Mouse (Mus musculus) adrenal gland, postnatal 10 days (tissue): ENCODE measurements around the gene Lmna. TPM values are rescaled to one million over a fixed set of nuclear protein-coding genes. Genes with fewer than 3 reads are reported as not detected.

Experiments
- DNase-seq: peaks from one replicate; pipeline ENCODE4 v3.0.0; 2021; ENCODE audit warnings: mixed read lengths
- total RNA-seq, 2 experiments: library from RNA; stranded (reverse); gene quantifications; 2 replicates each; pipeline ENCODE4 v1.2.3; 2021

Gene Lmna
- total RNA-seq, 2 experiments from 2014 or later = 102 to 104 TPM

DNA sequence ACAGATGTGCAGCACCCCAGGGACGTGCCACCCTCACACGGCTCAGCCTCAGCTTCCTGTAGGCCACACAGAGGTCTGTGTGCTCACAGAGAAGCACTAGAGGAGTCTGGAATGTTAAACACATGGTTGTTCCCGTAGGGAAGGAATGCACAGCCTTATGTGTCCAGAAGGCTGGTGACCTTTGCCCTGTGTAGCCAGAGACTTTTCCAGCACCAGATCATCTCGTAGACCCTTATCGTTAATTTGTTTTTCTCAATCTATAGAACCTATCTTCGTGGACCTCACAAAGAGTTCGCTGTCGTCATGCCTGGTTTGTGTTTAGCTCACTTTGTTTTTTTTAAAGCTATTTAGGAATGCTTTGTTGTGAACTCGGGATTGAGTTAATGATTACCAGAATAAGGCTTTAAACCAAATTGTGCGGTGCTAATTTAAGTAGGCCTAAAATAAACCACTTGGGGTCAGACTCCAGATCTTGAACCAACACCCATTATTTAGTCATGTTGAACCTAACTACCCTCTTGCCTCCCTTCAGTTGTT is 38.7 kb downstream of the Lmna start:
- DNase-seq = no peak

DNA sequence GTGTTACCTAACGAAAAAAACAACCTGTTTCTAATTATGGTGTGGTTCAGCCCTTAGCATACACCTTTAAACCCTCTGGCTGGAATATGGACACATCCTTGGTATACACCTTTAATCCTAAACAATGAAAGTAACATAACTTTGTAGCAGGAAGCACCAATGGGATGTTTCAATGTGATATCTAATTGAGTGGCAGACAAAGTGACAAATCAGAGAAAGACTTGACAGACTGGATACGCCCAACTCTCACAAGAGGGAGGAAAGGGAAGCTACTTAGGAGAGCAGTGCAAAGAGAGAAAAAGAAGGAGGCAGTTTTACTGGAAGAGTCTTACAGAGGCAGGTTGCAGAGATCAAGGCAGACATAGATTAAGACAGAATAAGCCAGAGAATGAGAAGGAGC is 40.3 kb downstream of the Lmna start:
- no peak for DNase-seq

DNA sequence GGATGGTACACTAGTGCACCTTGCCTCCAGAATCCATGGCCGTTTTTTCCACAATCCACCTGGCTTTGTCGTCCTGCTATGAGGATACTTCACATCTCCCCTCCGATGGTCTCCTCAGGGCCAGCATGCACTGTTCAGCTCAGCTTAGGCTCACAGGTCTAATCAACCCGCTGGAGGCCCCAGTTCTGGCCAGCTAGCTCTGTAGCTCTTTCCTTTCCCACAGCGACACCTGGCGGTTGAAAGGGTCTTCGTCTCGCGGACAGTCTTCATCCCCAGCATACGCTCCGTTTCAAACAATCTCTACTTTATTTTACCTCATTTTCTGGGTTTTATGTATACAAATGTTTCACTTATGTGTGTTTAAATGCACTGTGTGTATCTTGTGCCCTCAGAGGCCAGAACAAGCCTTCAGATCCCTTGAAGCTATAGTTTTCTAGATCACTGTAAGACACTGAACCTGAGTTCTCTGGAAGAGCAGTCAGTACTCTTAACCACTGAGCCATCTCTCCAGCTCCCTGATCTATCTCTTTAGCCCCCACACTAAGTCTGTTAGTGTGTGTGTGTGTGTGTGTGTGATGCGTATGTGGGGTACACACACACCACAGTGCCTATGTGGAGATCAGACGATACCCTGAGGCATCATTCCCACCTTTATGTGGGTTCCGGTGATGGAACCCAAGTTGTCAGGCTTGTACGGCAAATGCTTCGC is 42.5 kb downstream of the Lmna start:
- DNase-seq = peak; percentile 95

DNA sequence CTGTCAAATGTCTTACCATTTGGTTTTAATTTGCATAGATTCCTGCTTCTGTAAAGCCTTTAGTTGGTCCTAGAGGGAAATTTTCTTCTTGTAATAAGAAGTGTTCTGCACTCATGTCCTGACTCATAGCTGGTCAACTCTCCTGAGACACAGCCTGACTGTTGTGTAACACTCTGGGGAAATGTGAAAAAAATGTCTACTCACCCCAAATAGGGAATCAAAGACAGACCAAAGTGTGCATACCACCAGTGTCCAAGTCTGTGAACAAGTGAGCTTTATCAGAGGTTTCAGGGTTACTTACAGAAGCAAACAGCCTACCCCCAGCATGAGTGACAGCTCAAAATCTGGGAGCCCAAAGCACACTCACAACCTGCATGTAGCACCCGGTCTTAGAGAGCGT is 44.6 kb downstream of the Lmna start:
- no peak for DNase-seq

DNA sequence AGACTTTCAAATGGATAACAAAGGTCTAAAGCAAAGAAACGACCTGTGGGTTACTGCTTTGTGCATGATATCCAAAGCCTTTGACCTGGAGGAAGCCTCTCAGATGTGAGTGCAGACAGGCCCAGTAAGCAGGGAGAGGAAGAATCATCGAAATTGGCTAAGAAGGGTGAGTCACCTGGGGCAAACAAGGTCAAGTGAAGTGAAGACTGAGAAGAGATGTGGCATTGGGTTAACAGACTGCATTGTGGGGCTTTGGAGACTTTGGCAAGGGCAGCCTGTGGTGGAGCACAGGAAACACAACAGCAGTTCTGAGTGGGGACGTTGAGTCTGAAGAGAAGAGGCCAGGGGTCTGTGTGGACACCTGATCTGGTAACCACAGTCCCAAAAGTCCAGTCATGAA is 45.3 kb downstream of the Lmna start:
- no peak for DNase-seq

DNA sequence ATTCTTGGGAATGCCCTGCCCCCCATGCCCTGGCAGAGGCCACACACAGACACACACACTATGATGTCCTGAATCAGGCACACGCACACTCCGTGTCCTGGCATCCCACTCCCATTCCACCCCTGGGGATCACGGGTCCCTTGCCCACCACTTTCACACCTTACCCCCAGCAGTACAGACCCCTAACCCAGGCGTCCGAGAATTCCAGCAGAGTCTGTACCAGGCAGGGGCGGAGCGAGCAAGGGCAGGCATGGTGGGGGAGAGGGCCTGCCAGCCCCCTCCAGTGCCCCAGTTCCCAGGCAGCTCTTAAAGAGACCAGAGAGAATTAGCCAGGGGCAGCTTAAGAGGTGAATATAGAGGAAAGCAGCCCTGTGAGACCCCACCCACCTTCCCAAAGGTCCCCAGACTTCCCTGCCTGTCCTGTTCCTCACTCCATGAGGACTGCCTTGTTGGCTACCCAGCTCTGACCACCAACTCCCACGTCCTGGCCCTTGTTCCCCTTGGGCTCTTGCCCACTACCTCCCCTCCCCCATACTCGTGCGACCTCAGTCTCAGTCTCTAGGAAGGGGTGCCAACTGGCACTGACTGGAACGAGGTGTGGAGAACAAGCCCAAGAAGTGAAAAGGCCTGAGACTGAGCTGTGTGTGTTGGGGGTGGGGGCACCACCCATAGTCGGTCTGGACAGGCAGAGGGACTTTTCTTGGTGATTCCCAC is 48.6 kb downstream of the Lmna start, which contains the start of gene Sema4a:
Gene Sema4a, minus strand, starts transcription at position 200 of the 714 bp plus-strand sequence.
- DNase-seq = no peak

DNA sequence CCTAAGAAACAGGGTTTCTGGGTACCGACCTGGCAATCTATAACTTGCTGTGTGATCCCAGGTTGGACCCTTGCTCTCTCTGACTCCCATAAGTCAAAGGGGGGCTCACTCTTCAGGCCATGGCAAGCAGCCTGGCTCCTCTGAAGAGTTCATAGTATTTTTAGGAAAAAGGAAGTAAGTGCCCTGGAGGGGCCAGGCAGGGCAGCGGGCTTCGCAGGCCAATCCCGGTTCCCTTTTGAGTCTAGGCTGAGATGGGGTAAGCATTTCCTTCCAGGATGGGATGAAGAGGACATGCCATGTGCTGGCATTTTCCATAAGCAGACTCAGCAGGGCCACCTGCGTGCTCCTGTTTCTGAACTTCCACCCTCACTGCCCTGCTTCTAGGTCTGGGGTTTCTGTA is 49.7 kb downstream of the Lmna start:
- no peak for DNase-seq

DNA sequence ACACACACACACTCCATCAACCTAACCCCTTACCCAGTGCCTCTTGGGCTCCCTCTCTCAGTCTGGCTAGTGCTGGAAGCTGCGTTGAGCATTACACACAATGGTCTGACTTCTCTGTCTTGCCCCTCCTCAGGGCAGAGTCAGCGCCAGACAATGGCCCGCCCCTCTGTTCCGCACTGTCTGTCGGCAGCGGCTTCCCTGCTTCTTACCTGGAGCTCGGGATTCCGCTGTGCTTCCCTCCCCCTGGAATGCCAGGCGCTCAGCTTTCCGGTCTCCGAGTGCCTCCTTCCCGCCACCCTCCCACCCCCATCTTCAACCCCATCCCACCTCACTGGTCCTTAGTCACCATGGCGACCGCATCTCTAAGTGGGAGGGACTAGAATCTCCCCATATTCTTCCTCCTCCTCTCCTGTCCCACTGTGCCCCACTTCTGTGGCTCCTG is 51.0 kb downstream of the Lmna start:
- no peak for DNase-seq

DNA sequence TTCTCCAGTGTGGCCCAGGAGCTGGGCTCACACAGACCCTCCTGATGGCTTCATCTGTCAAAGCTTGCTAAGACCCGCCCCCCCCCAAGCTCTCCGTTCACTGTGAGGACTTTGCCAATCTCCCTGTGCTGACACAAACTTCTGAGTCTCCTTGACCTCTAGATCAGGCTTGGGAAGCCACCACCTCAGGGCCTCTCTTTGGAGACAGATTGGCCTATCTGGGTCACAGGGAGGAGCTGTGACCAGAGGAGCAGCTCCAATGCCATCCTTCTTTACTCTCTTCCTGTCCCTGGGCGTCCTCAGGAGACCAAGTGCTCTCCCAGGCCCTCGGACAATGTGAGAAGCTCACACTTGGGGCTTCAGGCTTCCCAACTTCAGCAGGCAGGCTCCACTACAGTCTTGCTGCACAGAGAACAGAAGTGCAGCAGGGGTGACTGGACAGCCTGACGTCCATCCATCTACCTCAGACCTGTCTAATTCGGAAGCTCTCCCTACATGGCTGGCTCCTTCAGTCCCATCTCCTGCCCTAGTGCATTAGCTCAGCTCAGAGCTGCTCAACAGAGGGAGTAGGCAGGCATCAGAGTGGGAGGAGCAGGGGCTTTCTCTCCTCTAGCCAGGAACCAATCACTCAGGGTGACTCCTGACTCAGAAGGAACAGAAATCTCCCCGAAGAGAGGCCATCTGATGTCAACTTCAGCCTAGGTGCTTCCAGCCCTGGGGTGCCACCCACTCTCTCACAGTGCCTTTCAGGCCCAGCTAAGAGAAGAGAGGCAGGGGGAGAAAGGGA is 52.8 kb downstream of the Lmna start:
- DNase-seq = no peak

DNA sequence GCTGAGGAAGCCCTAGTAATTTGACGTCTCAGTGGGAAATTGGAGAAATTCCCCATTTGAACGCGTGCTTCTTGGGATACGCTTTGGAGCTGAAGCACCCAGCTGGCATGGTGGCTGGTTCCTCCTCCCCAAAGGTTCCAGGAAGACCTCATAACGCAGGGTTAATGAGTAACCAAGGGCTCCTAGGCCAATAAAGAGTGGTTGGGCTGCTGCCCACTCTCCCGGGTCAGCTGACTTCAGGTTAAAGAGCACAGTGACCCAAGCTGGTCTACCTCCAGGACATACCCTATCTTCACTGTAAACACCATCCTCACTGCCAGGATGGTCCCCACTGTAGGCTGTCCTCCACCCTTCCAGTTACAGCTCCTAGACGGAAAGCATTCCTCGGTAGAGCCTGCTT is 53.4 kb downstream of the Lmna start:
- DNase-seq = no peak

DNA sequence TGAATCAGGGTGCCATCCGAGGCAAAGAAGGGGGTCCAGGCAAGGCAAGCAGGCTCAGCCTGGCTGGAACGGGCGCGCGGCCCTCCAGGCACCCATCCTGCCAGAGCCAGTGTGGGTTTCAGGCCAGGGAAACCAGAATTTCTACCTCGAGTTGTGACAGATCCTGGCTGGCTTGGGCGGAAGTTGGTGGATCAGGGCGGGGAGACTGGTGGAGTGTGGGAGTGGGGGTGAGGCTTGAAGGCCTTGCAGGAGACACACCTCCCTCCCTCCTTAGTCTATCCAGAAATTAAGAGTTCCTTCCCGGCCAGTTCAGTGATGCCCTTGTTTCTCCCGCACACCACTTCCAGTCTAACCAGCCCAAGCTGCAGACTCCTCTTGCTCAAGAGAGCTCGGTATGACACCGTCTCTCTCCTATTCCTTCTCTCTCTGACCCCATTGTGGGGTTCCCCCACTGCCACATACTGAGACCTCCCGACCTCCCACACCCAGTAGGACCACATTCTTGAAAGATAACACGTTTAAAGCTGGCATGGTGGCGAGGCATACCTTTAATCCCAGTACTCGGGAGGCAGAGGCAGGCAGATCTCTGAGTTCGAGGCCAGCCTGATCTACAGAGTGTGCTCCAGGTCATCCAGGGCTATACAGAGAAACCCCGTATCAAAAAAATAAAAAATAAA is 54.0 kb downstream of the Lmna start:
- no peak for DNase-seq

DNA sequence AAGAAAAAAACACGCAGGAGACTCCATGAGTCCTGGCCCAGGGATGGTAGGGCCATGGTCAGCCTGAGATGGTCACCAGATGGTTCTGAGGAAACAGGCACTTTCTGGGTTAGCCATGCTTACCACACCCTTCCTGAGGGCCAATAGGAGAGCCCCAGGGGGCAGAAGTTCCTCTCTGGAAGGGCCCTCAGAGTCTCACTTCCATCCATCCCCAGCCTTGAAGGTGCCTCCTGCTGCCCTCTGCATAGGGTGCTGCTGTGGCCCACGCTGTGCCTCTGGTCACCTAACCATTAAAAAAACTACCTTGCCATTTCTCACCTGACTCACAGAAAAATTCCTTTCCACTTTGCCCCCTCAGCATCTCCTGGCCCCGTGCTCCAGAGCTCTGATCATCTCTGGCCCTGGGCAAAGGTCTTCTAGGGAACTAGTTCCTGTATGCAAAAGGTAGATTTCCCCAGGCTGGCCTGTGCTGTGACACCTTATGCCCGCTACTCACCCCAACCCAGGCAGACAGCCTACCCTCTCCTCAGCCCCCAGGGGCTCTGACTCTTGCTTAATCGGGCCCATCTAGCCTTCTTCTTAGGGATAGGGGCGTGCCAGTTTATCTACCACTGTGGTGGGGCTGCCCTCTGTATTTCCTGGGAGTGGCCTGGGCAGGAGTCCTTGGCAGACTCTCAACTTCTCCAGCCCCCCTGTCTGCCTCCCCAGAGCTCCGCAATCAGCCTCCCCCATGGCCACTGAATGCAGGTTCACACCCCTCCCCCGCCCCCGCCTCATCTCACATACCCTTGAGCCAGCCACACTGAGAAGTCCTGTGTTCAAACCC is 54.8 kb downstream of the Lmna start:
- no peak for DNase-seq

DNA sequence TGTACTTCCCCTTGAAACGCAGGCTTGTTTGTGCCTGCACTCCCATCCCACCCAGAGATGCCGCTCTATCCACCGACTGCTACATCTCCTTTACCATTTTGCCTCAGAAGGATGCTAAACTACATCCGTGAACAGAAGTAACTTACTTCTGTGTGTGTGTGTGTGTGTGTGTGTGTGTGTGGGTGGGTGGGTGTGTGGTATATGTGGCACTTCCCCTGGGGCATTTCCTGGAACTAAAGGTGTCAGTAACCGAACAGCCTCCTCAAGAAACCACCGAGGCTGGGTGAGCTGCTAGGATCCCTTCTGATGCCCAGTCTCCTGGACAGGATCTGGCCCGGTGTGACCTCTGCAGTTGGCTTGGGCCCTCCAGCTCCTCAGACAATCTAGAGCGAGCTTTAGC is 55.8 kb downstream of the Lmna start:
- no peak for DNase-seq

DNA sequence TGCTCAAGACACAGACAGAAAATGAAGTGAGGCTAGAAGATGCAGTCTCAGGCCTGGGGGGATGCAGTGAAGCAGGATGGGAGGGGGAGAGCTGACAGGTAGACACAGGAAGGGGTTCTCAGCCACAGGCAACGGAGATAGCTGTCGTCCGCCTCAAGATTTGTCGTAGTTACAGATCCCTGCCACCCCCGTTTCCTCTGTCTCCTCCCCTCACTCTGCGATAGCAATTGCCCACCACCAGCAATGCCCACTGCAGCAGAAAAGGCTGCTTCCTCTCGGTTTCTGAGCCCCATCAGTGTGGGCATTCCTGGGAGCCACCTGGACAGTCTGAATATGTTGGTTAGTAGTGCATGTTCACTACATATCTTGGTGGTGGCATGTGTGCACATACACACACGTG is 56.4 kb downstream of the Lmna start:
- DNase-seq = no peak

DNA sequence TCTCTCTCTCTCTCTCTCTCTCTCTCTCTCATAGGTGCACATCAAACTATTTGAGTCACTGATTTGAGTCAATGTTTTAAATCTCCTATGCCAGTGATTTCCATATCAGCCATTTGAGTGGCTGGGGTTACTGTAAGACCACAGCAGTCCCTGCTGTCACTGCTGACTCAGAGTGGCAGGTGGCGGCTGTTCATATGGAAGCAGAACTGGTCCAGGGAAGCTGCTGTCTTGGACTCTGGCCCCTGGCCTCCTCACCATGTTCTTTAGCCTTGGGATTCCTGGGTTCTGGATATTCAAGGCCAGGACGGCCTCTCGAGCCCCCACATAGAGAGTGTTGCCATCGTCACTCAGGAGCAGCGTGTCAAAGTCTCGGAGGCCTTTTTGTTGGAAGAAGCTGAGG is 57.0 kb downstream of the Lmna start:
- DNase-seq = no peak

DNA sequence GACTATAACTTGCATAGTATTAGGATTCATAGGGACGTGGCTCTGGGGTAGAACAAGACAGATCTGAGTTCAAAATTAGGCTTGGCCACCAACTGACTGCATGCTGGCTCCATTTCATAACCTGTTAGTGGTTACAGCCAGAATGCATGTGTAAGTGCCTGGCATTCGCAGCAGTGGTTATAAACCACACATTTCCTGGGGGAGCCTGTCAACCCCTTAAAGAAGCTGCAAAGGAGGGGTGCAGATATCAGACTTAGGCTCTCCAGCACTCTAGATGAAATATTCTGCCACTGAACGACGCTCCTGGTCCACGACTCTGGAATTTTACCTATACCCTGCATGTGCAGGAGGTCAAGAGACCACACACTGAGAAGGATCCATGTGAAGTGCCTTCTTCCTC is 57.5 kb downstream of the Lmna start:
- DNase-seq = no peak

DNA sequence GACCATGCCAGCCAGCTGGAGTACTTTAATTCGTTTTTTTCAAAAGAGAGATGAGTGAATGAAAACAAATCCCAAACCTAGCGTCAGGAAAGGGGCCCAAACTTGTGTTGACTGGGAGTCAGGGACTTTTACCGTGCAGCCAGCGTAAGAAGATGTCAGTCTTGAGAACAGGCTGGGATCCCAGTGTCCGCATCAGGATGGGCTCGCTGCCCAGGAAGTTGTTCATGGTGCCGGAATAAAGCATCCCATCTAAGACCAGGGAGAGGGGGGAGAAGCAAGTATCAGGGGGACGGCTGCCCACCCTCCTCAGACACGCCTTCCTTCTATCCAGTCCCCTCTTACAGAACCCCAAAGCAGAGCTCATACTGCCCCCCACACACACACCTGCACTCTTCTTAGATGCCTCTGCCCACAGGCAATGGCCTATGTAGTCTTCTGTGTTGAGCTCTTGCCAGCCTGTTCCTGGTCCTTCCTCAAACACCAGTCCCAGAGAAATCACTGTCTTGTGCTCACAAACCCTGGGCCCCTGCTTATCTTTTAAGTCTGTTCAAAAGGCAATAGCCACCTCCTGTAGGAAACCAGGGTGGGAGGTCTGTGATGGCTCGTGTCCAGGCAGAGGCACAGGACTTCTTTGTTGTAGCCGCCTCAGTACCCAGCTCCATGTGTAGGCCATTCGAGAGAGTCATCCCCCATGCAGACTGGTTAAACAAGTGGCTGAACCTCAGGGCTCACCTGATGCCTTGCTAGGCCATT is 59.2 kb downstream of the Lmna start:
- no peak for DNase-seq

DNA sequence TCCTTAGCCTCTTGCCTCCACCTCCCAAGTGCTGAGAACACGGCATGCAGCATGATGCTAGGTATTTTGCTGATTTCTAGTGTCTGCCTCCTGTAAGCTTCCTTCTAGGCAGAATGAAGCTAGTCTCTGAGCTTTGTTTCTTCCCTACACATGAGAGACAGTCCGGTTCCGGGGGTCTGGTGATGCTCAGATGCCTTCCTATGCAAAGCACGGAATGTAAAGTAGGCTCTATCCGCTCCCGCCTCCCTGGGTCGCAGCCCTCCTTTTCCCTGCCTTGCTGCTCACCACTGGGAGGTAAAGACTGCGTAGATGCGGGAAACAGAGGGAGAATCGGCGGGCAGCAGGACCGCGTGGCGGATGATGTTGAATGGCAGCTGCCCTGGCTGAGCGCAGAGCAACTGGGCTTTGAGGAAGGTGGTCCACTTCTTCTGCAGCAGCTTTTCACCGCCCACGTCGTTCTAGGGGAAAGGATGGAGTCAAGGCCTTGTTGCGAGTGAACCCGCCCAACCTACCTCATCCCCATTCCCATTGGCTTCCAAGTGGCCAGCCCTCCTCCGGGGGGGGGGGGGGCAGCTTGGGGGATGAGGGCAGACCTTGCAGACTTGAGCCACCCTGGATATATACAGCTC is 60.2 kb downstream of the Lmna start:
- DNase-seq = peak; percentile 65

DNA sequence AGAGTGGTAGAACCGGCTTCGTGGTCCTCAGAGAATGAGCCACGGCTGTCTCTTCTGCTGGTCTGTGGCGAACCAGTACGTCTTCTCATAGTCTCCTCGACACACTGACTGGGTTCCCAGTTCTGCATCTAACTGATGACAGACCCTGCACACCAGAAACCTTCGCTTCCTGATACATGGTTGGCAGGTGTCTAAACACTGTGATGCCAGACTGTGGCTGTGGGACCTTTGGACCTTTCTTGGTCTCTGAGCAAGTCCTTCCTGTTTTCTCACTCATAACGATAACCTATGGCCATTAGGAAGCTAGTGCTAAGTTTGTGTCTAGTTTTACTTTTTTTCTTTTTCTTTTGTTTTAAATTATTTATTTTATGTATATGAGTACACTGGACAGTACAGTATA is 61.3 kb downstream of the Lmna start:
- DNase-seq = no peak

DNA sequence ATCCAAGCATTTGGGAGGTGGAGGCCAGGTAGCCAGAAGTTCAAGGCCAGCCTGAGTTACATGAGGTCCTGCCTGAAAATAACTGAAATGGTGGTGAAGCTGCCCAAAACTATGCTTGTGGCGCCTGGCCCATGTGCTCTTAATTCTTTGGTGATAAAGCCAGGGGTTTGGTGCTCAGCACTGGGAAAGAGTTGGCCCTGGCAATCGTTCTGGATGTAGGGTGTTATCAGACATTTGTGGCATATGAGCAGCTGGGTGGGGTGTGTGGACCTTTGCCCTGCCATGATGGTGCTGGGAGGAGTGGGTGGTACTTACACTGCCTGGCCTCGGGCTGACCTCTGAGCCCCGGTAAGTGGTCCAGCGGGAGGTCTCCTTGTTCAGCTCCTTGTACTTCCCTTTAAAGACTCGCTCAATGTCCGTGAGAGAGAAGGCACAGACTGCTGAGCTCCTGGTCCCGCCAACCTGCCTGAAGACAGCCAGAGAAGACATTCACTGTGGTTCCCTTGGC is 62.0 kb downstream of the Lmna start:
- DNase-seq = no peak
